Mouse (Mus musculus): ENCODE results near the gene Pde1c.
"Not testable (repeated sequence)": the region's sequence is repeated elsewhere in the genome, so short reads cannot be mapped to it uniquely, and the experiment has no call there.

Gene Pde1c

GRCm38 (mm10) chr6:56568470-56569372, at the start of gene Pde1c:
Gene Pde1c, minus strand, starts transcription at chr6:56569103.
- DNase-seq (ENCODE audit: low read depth): peak; percentile 66

GRCm38 (mm10) chr6:56616982-56617613, 48.2 kb upstream of the Pde1c start:
- DNase-seq (ENCODE audit: low read depth): peak; percentile 6

- DNase-seq (ENCODE audit: low read depth): no peak
These were observed 47.5 kb upstream of the Pde1c start for GRCm38 (mm10) chr6:56616228-56616981.

GRCm38 (mm10) chr6:56609529-56609928, 40.6 kb upstream of the Pde1c start:
- not testable (repeated sequence) for DNase-seq (ENCODE audit: low read depth)

- peak; percentile 47 for DNase-seq (ENCODE audit: low read depth)
These were observed 39.4 kb upstream of the Pde1c start for GRCm38 (mm10) chr6:56608277-56608676.

- no peak for DNase-seq (ENCODE audit: low read depth)
These were observed 10.7 kb upstream of the Pde1c start for GRCm38 (mm10) chr6:56579568-56579967.

- no peak for DNase-seq (ENCODE audit: low read depth)
These were observed 8.0 kb downstream of the Pde1c start for GRCm38 (mm10) chr6:56560891-56561290.

GRCm38 (mm10) chr6:56560474-56560888, 8.4 kb downstream of the Pde1c start:
- DNase-seq (ENCODE audit: low read depth): no peak

- DNase-seq (ENCODE audit: low read depth): no peak
These were observed 10.2 kb downstream of the Pde1c start for GRCm38 (mm10) chr6:56558711-56559110.

- no peak for DNase-seq (ENCODE audit: low read depth)
These were observed 13.1 kb downstream of the Pde1c start for GRCm38 (mm10) chr6:56555848-56556247.

- no peak for DNase-seq (ENCODE audit: low read depth)
These were observed 13.5 kb downstream of the Pde1c start for GRCm38 (mm10) chr6:56555382-56555781.

GRCm38 (mm10) chr6:56551022-56551421, 17.9 kb downstream of the Pde1c start:
- DNase-seq (ENCODE audit: low read depth): no peak

GRCm38 (mm10) chr6:56540247-56540646, 28.7 kb downstream of the Pde1c start:
- DNase-seq (ENCODE audit: low read depth): no peak

GRCm38 (mm10) chr6:56534653-56535052, 34.2 kb downstream of the Pde1c start:
- no peak for DNase-seq (ENCODE audit: low read depth)

GRCm38 (mm10) chr6:56532257-56532656, 36.6 kb downstream of the Pde1c start:
- DNase-seq (ENCODE audit: low read depth): no peak

- no peak for DNase-seq (ENCODE audit: low read depth)
These were observed 44.7 kb downstream of the Pde1c start for GRCm38 (mm10) chr6:56523938-56524866.

GRCm38 (mm10) chr6:56489161-56489560, 79.7 kb downstream of the Pde1c start:
- DNase-seq (ENCODE audit: low read depth): no peak

GRCm38 (mm10) chr6:56485078-56485477, 83.8 kb downstream of the Pde1c start:
- DNase-seq (ENCODE audit: low read depth): no peak

GRCm38 (mm10) chr6:56480914-56481482, 87.9 kb downstream of the Pde1c start:
- DNase-seq (ENCODE audit: low read depth): peak; percentile 24

- no peak for DNase-seq (ENCODE audit: low read depth)
These were observed 92.3 kb downstream of the Pde1c start for GRCm38 (mm10) chr6:56476581-56476980.

GRCm38 (mm10) chr6:56458098-56458497, 110.8 kb downstream of the Pde1c start:
- DNase-seq (ENCODE audit: low read depth): peak; percentile 5
